Mouse (Mus musculus) cortical plate, adult 2 months (tissue): ENCODE data around the gene Macc1.

Source experiments
- CTCF ChIP-seq: fragments of 200-500 bp; IDR thresholded peaks from 2 replicates; pipeline ENCODE4 v1.5.1; 2011; ENCODE audit warnings: mild to moderate bottlenecking, control low read depth, low read length; ENCODE audit not compliant: insufficient read depth; ENCODE audit errors: extremely low read depth
- POLR2A ChIP-seq: fragments of 200-500 bp; IDR thresholded peaks from 2 replicates; pipeline ENCODE4 v1.6.1; 2011; ENCODE audit warnings: mild to moderate bottlenecking, low read length, control low read depth; ENCODE audit not compliant: insufficient read depth; ENCODE audit errors: extremely low read depth

DNA sequence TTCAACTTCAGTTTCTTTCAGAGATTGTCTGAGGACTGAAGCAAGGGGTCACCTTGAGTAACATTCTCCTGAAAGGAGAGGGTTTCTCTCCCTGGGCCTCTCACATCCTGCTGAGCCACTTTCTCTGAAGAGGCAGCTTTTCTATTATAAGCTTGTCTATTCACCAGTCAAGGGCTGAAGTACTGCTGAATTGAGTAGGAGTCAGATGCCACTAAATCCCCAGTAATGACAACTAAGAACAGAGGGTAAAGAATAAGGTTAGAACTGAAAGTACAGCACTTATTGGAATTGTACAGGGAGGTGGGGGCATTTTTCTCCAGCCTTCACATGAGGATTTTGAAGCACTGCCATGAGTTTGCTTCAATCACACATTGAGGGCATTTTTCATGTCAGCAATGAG is 19.3 kb downstream of the Macc1 start:
- no peak for TF ChIP-seq CTCF
- TF ChIP-seq POLR2A: no peak
